Mouse (Mus musculus) lung, postnatal 25 days (tissue): Measurements from ENCODE around the gene Tmc2.

Experiments
- DNase-seq: peaks from one replicate; pipeline ENCODE4 v3.0.0; 2022; ENCODE audit warnings: low spot score

The Tmc2 gene

DNA sequence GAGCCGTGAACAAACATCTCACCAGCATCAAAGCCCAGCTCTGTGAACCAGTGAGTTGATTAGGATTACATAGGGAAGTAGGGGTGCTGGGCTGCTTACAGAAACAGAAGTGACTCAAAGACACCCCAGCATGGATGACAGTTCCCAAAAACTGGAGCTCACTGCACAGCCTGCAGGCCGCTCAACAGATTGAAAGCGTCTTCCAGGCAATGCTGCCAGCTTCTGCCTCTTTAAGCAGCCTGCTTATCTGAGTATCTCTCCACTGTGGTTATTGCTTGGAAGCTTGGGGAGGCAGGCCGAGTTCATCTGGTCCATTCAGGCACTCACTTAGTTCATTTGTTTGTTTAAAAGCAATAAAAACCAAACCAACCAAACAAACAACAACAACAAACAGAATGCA is 61.8 kb downstream of the Tmc2 start:
- no peak for DNase-seq

DNA sequence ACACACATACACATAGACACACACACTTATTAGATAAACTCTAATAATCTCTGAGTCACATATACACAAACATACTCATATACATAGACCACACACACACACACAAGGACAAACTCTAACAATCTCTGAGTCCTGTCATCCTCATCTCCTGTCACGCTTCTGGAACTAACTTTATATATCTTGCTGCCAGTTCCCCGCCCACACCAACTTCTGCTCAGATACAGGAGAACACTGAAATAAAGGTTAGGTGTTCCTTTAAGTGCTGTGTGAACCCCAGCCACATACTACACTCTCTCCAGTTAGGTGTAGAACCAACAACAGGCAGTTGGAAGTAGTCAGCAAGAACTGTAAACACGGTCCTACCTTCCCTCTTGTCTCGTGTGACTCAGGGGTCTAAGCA is 65.8 kb downstream of the Tmc2 start:
- DNase-seq = no peak

DNA sequence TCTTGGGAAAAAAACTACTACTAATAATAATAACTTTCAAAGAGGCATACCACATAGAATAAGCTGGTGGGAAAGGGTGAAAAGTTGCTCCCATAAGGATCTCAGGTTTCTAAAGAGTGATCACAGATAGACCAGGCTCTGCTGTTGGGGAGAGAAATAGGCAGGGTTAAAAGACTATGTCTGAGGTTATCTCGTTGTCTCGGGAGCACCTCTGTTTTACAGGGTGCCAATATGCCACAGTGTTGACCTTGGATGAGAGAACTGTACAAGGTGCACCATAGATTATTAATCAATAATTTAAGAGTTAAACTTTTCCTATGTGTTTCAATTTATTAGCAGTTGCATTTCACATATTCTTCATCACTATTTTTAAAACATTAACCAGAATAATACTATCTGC is 66.9 kb downstream of the Tmc2 start:
- DNase-seq = no peak

DNA sequence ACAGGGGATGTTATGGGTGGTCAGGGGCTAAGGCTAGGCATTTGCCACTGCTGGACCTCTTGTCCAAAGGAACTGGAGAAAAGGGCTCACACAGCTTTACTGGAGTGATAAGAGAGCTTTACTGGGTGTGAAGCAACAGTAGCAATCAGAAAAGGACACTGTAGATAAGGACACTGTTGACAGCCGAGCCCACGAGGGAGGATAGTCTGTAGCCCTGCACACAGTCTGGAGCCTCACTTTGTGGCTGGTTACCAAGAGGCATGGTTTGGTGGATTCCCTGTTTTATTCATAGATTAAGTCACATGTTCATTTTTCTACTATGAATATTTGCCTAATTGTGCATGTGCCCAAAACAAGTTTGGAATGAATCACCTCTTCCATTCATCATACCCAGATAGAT is 67.4 kb downstream of the Tmc2 start:
- DNase-seq = no peak

DNA sequence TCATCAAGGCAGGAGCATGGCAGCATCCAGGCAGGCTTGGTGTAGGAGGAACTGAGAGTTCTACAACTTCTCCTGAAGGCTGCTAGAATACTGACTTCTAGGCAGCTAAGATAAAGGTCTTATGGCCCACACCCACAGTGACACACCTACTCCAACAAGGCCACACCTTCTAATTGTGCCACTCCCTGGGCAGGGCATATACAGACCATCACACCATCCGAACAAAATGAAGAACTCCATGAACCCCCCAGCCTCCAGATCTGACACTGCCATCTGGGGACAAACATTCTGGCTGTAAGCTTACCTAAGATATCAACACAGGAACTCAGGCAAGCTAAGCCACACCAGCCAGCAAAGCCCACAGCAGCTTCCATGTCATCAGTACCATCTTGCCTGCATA is 70.5 kb downstream of the Tmc2 start:
- no peak for DNase-seq

DNA sequence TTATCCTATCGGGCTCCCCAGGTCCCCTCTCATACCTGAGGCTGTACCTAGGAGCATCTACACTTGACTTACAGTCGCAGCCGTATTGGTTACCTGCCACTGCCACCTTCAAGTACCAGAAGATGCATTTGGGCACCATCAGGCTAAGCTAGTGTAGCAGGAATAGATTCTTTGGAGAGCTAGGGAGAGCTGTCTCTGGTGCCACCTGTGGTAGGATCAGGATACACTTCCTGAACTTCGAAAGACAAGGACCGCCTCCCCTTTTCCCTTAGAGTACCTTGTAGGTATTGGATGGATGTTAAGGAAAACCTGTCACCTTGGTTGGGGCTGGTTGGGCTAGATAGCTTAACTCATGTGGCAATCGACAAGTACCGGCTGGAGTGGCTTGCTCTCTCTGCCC is 73.1 kb downstream of the Tmc2 start:
- no peak for DNase-seq

DNA sequence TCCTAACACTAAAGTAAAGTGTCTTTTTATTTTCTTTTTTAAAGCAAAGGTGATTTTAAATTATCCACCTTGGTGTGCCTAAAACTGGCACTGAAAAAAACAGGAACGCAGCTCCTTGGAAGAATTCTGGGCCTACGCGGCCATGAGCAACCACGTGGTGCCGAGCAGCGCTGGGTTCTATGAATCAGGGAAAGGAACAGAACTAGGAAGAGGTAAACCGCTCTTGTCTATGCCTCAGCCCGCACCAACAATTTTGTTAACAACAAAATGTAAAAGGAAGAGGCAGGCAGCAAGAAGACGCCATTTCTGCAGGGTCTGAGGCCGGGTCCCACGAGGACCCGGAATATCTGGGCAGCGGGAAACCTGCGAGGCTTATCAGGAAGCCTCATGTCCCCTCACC is 78.7 kb downstream of the Tmc2 start:
- peak; percentile 11 for DNase-seq

DNA sequence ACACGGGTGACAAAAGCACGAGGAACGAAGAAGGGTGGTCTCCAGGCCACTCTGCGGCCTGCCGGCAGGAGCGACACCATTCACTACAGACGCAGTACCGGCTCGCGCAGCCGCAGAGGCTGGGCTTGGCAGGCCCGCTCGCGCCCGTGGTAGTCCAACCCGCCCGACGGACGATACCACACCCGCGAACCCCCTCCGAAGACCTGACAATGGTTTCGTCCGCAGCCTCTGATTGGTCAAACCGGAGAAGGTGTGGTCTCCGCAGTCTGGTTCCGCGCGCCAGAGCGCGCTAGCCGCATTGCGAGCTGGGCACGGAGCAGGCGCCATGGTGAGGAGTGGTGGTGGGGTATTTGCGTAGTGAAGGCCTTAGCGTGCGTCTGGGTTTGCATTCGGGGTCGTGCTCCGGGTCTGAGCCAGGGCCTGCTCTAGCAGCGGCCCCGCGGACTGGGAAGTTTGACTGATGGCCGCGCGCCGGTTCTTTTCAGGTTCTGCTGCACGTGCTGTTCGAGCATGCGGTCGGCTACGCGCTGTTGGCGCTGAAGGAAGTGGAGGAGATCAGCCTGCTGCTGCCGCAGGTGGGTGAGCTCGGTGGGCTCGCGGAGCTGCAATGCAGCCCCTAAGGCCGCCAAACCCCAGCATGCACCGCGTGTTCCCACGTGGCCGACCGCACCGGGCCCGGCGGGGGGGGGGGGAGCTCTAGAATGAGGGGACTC is 79.3 kb downstream of the Tmc2 start, which contains the start of gene Nop56:
Gene Nop56, plus strand, starts transcription at position 282 of the 713 bp plus-strand sequence.
- peak; percentile 99 for DNase-seq

DNA sequence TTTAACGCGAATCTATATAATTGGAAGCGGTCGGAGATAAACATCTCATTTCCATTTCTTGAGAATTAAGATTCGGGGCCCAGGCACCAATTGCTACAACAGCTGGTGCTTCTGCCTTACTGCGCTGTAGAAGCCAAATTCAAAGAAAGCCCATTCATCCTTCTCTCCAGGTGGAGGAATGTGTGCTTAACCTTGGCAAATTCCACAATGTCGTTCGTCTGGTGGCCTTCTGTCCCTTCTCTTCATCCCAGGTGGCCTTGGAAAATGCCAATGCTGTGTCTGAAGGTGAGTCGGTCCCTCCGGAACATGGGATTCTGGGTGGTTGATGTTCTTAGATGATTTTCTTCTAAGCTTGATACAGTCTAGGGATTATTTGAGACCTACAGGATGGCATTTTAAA is 79.9 kb downstream of the Tmc2 start:
- DNase-seq = no peak

DNA sequence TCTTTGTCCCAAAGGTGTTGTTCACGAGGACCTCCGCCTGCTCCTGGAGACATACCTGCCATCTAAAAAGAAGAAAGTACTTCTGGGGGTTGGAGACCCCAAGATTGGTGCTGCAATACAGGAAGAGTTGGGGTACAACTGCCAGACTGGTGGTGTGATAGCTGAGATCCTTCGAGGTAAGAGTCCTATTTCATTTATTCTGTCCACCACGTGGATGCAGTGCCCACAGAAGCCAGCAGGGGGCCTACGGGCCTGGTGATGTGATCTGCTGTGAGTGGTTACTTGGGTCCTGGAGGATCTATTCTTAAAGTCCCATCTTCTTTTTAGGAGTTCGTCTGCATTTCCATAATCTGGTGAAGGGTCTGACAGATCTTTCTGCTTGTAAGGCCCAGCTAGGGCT is 80.7 kb downstream of the Tmc2 start:
- no peak for DNase-seq

DNA sequence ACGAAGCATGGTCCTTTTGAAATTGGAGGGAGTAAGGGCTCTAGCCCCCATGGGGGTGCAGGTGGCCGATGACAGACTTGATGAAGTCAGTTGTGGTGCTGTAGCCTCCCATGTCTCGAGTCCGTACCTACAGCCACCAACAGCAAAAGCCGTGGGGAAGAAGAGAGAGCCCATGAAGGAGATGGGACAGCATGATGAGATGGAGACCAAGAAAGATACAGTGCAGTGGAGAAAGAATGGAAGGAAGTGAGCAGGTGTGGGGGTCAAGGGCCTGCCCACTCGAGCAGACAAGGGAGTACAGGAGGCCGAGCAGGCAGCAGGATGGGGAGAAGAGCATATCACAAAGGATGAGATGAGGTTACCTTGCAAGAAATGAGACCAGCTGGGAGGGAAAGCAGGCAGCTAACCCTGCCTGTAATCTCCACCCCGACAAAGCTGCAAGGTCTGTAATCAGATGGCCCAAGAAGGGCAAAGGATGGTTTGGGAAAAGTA is 84.7 kb downstream of the Tmc2 start:
- DNase-seq = no peak

DNA sequence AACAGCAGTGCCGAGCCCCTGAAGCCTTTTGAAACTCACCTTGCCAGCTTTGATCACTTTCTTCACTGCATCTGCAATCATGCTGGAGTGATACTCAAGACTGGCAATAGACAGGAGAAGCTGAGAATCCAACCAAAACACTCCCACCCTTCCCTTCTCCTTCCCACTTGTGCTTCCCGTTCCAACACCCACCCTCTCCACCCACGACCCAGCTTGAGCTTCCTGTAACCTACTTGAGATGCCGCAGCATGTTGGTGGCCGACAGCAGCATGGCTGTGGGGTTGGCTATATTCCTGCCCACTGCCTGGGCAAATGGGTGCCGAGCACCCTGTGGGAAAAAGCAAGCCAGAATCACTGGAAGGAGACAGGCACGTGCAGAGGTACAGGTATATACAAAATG is 85.2 kb downstream of the Tmc2 start:
- DNase-seq = no peak

DNA sequence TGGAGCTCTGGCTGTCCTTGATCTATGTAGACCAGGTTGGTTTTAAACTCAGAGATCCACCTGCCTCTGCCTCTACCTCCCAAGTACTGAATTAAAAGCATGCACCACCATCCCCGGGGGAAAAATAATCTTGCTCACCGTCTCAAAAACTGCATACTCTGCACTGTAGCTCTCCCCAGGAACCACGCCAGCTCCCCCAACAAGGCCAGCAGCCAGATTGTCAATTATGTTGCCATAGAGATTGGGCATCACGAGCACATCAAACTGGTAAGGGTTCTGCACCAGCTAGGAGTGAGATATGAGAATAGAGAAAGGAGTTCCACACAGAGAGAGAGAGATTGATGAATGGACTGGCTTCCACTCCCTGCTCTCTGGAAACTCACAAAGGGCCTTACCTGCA is 85.8 kb downstream of the Tmc2 start:
- DNase-seq = no peak

DNA sequence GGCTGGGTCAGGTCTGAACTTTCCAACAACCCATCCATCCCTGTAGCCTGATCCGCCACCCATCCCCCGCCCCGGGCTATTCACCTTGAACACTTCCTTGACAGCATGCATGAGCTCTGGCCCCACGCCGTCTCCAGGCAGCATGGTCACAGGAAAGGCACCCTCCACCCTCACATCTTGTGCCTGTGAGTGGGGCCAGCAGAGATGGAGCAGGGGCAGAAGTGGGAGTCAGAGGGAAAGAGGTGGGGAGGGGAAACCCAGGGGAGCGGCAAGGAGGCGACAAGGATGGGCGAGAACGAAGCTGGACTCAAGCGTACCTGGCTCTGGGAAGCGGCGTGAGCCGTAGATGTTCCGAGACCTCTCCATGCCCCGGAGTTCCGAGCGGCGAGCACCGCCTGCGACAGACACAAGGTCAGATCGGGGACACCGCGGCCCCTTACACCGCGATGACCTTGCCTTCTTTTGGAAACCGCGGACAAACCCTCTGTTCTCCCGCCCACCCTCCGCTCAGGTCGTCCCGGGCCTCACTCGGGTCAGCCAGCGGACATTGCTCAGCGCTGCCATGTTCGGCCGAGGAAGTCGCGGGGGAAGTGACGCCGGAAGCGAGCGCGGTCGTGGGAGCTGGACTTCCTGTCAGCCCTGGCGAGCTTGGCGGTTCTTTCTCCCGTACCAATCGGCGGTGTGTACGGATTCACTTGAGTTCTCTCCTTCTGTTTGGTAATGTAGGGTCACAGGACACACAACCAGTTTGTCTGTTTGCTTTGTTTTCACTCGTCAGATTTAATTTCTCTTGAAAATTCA is 89.1 kb downstream of the Tmc2 start, which contains the start of gene Idh3b:
Gene Idh3b, minus strand, starts transcription at position 694 of the 801 bp plus-strand sequence.
- peak; percentile 88 for DNase-seq

DNA sequence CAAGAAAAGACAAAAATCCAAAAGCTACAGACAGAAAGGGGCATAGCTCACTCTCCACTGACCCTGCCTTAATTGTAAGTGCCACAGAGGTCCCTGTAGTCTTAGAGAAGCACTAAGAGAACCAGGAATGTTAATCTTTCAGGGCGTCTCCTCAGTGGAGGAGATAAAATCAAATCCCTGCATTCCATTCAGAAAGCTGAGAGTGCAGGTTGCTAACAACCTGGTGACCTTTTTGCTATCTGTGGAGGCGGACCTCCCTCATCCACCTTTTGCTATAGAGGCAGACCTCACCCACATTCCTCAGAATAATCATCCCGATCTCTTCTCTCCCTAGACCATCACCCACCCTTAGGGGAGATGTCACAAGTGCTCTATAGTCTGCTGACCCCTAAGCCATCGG is 94.1 kb downstream of the Tmc2 start:
- no peak for DNase-seq

DNA sequence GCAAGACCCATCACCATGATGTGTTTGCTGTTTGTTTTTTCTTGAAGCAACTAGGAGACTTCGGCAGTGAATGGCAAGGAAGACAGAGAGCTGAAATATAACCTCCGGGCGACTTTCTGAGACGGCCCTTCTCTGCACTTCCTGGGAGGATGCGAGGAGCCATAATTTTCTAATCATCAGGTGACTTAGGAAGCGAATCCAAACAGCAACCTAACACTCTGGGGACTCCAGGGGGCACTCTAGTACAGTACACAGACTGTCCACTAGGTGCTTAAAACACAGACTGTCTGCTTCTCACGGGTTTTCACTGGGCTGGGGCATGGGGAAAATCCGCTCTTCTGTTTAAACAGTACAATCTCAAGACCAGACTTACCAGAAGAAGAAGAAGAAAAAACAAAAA is 96.4 kb downstream of the Tmc2 start:
- peak; percentile 73 for DNase-seq

DNA sequence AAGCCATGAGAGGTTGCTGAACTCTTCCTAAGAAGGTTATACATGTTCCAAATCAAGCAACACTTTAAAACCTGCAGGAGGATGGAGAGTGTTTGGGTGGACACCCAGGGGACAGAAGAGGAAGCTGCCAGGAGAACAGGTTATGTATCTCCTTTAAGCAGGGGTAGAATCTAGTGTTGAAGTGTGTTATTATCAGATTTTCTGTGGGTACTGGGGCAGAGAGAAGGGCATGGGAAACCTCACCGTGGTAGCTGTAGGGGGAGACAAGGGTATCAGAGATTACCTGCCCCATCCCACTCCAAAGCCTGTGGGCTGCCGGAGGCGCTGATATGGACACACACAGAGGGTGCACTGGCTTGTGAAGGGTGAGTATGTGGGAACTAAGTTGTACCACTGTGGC is 98.0 kb downstream of the Tmc2 start:
- no peak for DNase-seq

DNA sequence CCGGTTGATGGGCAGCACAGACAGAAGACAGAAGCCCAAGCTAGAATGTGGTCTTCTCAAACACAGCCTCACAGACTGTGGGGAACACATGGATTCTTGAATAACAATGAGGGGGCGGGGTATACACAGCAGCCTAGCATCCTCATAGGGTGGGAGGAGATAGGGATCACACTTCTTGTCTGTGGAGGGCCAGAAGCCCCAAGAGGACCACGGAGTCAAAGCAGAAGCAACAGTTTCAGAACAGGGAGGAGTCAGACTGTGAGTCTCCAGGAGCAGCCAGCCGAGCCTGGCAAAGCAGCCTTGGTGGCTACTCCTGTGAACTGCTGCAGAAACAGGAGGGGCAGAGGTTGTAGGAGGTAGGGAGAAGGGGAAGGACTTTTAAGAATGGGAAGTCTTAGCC is 98.5 kb downstream of the Tmc2 start:
- no peak for DNase-seq

DNA sequence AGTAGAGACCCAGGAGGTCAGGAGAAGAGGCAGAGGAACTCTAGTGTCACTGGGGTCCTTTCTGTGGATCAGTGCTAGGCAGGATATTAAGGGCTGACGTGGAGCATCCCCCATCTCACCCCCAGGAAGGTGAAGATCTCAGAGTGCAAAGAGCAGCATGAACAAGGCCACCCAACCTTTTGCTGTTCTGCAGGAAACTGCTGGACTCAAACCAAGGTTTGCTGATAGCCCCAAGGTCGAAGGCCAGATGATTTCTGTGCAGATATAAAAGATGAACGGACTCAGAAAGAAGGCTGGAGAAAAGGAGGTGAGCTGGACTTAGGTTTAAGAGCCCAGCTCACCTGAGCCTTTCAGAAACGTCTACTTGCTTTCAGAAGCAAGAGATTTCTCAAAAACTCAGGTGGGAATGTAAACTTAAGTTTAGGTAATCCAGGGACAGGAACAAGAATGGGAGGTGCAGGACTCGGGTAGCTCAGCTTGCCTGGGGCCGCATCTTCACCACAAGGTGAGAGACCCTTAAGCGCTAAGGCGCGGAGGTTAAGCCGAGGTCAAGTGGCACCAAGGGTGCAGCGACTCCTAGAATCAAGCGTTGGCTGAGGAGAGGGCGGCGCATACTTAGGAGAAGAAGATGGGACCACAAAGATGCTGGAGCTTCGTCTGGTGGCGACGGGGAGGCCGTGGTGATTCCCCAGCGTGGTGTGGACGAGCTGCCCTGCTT is 99.4 kb downstream of the Tmc2 start:
- no peak for DNase-seq

DNA sequence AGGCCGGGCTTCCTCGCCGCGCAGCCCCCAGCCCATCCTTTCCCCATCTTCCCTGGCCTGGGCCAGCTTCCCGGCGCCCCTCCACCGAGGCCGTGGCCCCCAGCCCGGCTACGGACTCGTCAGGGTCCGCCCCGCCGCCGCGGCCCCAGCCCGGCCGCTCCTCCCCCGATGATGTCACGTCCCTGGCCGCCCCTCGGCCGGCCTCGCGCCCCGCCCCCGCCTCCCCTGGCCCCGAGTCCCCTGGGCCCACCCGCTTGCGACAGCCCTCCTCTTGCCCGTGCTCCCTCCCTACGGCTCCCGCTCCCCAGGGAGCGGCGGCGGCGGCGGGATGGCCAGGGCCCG is 99.9 kb downstream of the Tmc2 start, which contains the start of gene Ebf4:
Gene Ebf4, plus strand, starts transcription at position 234 of the 342 bp plus-strand sequence.
- peak; percentile 10 for DNase-seq

DNA sequence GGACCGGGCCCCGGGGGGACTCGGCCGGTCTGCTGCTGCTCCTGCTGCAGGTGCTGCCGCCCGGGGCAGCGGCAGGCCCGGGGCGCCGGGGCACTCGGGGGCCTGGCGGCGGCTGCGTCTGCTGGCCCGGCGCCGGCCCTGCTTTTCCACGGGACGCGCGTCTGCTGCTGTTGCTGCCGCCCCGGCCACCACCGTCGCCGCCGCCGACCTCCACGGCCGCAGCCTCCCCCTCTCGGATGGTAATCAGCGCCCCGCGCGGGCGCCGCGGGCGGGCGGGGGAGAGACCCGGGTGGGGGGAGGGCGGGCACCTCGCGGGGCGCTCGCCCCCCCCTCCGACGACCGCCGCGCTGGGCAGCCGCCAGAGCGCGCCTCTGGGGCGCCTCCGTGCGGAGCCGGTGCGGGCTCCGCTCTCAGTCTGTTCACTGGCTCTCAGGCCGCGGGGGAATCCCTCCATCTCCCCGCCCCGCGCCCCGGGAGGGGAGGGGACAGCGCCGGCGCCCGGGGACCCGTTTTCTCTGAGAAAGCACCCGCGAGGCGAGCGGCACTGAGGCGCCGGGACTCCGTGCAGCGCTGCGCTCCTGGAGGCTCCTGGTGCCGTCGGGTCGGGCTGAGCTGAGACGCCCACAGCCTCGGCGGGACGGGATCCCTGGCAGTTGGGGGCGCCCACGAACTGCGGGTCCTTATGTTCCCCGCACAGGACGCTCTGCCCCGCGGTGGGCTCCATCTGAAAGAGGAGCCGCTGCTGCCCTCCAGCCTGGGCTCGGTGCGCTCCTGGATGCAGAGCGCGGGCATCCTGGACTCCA is 100.5 kb downstream of the Tmc2 start:
- DNase-seq = no peak
